Comparison of ENCODE assay signal across 8 mouse cellular contexts in the genomic region with DNA sequence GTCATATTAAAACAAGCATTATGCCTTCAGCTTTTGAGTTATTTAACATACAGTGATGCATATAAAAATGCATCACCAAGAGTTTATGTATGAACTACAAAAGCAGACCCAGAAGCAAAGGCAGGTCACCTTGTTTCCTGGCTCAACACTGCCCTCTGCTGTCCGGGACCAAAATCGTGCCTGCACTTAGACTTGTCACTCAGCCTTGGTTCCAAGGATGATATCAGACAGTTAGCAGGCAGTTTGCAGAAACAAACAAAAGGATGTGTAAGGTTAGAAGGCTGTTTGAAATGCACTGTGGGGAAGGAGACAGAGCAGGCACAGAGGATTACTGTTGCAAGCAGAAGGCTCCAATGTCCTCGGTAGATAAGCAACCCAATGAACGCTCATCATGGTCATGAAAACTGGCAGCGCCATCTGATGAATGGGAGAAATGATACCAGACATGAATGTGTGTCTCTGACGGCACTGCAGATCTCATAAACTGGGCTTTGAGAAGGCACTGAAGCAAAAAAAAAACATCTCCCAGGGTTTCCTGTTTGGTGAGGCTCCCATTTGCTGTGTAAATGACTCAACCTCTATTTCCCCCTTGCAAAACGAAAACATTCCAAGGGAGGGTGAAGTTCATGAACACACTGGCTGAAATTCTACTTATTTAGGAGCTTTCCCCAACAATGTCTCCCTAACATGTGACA.
DNase-seq lines count a peak whose midpoint lies in the region; ATAC-seq lines count a peak whose summit lies in the region.

No protein-coding gene starts in this region.

- no peaks in the 10 kb centered on the region for H3K27me3 ChIP-seq in hindbrain, embryonic 10.5 days (ENCODE audit: insufficient read depth, poor library complexity, severe bottlenecking)
- H3K27me3 ChIP-seq in hindbrain, embryonic 12.5 days: no peaks in the 10 kb centered on the region
- H3K27me3 ChIP-seq in kidney, embryonic 15.5 days: no peaks in the 10 kb centered on the region

- no peaks in the 10 kb centered on the region; the same call in 1 of the 2 replicates for H3K4me1 ChIP-seq in hindbrain, embryonic 10.5 days (replicated peaks)
- H3K4me1 ChIP-seq in hindbrain, embryonic 12.5 days: no peaks in the 10 kb centered on the region
- peaks cover 7% of the 10 kb centered on the region for H3K4me1 ChIP-seq in kidney, embryonic 15.5 days

- ATAC-seq in hindbrain, embryonic 12.5 days (ENCODE audit: low FRiP score): no peak
- peak; percentile 49; the same call in 1 of the 2 replicates for ATAC-seq in kidney, embryonic 15.5 days (replicated peaks; ENCODE audit: low FRiP score)
- ATAC-seq in monocyte, adult 5-6 weeks (replicated peaks; ENCODE audit: insufficient number of reproducible peaks, low FRiP score, low TSS enrichment, poor library complexity, severe bottlenecking): 0 out of 2 replicates have a peak, but pooled peaks have one; percentile 66

- H3K4me3 ChIP-seq in hindbrain, embryonic 10.5 days: no peak overlapping the region
- H3K4me3 ChIP-seq in hindbrain, embryonic 12.5 days: no peak overlapping the region
- no peak overlapping the region for H3K4me3 ChIP-seq in kidney, embryonic 15.5 days (replicated peaks)

- H3K27ac ChIP-seq in hindbrain, embryonic 10.5 days: no peak overlapping the region
- no peak overlapping the region for H3K27ac ChIP-seq in hindbrain, embryonic 12.5 days
- peak overlapping the region; percentile 28; the same call in 1 of the 2 replicates for H3K27ac ChIP-seq in kidney, embryonic 15.5 days

- WGBS in hindbrain, embryonic 10.5 days: 54% methylated on average over 7 of the region's 7 CpGs
- 53% methylated on average over 7 of the region's 7 CpGs for WGBS in hindbrain, embryonic 12.5 days
- 36% methylated on average over 7 of the region's 7 CpGs for WGBS in kidney, embryonic 15.5 days

- H3K9ac ChIP-seq in hindbrain, embryonic 12.5 days: no peak overlapping the region
- H3K9ac ChIP-seq in kidney, embryonic 15.5 days: no peak overlapping the region

- intact Hi-C loops in gastrocnemius, postnatal 36 days (cut with DNase I): loop anchor here (5.0 kb wide), 1 partner anchor 471 kb away; no protein-coding TSS in a partner anchor

- H3K9me3 ChIP-seq in hindbrain, embryonic 10.5 days: no peaks in the 10 kb centered on the region
- H3K9me3 ChIP-seq in hindbrain, embryonic 12.5 days (replicated peaks): no peaks in the 10 kb centered on the region
- no peaks in the 10 kb centered on the region for H3K9me3 ChIP-seq in kidney, embryonic 15.5 days (replicated peaks)

- peak; percentile 80 for DNase-seq in hindbrain, embryonic 10.5 days (ENCODE audit: low spot score)
- DNase-seq in embryo, embryonic 10.5 days (ENCODE audit: low spot score): peak; percentile 87
- peak; percentile 71 to 79 for DNase-seq in gastrocnemius, postnatal 36 days
- peak; percentile 83 for DNase-seq in liver
- peak; percentile 76 to 91 for DNase-seq in spleen, postnatal 4 days (ENCODE audit: low spot score in 2 of 2)

- H3K36me3 ChIP-seq in hindbrain, embryonic 10.5 days: no peaks in the 10 kb centered on the region
- no peaks in the 10 kb centered on the region for H3K36me3 ChIP-seq in hindbrain, embryonic 12.5 days
- H3K36me3 ChIP-seq in kidney, embryonic 15.5 days: no peaks in the 10 kb centered on the region

- H3K4me2 ChIP-seq in hindbrain, embryonic 12.5 days (replicated peaks): no peak overlapping the region
- 0 out of 2 replicates have a peak overlapping the region, but pooled peaks have one; percentile 14 for H3K4me2 ChIP-seq in kidney, embryonic 15.5 days
